Mouse (Mus musculus) regulatory T cell (primary cell): ENCODE data around the gene AC129217.1.

Experiments used
- in situ Hi-C: fragments of 300-600 bp; cut with MboI, MseI; formaldehyde crosslinking; loops from one replicate; pipeline ENCODE4 v1.15.1; 2025; ENCODE audit warnings: high pct_unique_total_duplicates

The AC129217.1 gene

DNA sequence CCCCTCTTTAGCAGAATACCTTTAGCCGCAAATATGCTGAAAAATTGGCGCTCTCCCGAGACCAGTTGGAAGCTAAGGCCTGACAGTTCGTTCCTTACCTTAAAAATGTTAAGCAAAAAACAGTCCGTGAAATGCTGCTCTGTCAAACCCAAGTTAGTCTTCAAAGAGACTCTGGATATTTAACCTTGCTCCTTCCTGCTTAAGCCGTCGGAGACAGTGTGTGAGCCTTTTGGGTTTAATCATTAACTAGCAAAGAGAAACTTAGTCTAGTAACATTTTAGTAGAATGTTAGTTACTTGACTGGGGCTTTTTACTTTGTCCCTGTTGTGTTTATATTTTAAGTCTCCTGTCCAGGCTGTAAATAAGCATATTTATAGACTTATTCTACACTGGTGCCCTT, 8.4 kb upstream of the AC129217.1 start:
- in situ Hi-C loops, result no loop called here

DNA sequence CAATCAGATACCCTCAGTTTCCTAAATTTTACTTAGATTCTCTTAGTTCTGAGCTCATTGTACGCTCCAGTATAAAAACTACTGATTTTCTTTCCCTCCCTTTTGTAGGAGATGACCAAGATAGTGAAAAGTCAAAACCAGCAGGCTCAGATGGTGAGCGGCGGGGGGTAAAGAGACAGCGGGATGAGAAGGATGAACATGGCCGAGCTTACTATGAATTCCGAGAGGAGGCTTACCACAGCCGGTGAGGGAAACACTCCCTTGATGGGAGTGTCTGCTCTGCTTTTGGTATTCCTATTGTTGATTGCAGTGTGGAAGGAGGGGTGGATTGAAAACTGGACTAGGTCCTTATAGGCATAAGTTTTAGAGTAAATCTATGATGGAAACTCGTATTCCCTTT, 6.9 kb upstream of the AC129217.1 start:
- in situ Hi-C loops, result no loop called here

DNA sequence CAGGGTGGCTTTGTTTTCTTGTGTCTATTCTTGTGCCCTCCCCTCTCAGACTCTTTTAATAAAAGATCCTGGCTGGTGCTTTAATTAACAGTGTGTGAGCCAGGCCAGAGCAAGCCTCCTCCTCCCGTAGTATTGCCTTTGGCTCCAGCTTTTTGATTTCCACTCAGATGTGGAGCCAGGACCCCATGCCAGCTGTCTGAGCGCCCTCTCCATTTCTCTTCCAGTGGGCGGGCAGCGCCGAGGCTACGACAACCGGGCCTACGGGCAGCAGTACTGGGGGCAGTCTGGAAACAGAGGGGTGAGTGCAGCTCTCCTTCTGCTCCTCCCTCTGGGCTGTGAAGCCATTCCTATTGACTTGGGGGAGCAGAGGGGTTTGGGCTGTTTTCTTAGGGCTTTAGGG, 1.1 kb downstream of the AC129217.1 start:
- in situ Hi-C loops, result loop anchor here (25.0 kb wide), 1 partner anchor 243 kb away; the partner anchor contains the start of gene Slc22a8

DNA sequence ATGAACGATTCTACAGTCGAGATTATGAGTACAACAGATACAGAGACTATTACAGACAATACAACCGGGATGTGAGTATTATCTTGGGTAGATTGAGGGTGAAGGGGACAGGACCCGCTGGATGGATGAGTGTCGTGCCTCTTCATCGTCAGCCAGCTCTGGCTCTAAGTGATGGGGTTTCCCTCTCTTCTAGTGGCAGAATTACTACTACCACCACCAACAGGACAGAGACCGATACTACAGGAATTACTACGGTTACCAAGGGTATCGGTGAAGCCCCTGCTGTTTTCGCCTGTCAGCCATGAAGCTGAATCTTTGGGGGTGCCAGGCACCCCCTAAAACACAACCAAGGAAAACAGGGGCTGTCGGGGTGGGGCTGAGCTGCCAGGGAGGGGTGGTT, 1.7 kb downstream of the AC129217.1 start:
- in situ Hi-C loops, result loop anchor here (25.0 kb wide), 1 partner anchor 244 kb away; the partner anchor contains the start of gene Slc22a8

DNA sequence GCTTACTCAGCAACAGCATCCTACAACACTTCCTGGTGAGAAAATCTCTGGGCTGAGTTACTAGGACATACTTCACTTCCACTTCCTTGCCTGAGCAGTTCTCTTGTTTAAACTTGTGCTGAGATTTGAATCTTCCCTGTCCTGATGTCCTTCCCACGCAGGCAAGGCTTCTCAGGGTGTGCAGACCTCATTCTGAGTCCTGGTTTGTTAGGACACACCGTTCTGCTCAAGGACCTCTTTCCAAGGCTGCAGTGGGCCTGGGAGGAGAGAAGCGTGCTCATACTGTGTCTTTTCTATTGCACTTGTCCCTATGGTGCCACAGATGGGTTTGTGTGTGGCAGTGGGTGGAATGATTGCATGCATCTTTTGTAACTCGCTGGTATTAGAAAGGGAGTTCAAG, 3.4 kb downstream of the AC129217.1 start:
- in situ Hi-C loops, result loop anchor here (25.0 kb wide), 1 partner anchor 246 kb away; the partner anchor contains the start of gene Slc22a8

DNA sequence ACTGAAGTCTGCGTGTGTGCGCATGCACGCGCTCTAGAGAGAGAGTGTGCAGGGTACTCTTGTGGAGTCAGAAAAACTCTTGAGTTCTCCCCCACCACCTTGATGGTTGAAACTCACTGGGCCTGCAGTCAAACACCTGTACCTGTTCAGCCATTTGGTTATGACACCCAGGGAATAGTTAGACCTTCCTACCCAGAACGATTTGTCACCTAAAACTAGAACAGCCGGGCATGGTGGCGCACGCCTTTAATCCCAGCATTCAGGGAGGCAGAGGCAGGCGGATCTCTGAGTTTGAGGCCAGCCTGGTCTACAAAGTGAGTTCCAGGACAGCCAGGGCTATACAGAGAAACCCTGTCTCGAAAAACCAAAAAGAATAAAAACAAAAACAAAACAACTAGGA, 6.8 kb downstream of the AC129217.1 start:
- in situ Hi-C loops, result loop anchor here (5.0 to 25.0 kb wide), 3 partner anchors 61 to 249 kb away; partner anchors contain the start of genes Ganab and Slc22a8

DNA sequence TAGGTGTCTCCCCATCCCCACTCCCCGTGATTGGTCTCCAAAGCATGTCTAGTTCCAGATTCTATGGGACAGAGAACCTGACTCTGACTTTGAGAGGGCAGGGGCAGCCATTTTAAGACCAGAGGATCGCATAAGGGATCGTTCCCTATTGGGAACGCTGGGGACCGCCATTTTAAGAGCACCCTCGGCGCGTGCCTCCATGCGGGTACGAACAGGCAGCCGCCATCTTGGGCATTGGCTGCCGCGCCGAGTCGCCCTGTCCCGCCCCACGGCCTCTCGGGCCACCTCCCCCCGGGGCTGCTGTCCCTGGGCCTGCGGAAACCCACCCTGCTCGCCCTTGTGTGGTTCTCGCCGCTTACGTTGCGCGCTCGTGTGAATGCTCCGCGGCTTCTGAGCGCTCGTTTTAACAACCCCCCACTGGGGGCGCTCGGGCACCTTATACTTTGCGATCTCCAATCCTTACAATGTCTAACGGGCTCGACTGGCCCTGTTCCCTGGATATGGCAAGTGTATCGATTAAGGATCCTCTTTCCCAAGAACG, 7.7 kb downstream of the AC129217.1 start, which contains the start of gene Bscl2:
TSS of gene Bscl2 (plus strand) at position 217 of the 541 bp plus-strand sequence.
- in situ Hi-C loops, result loop anchor here (5.0 to 25.0 kb wide), 3 partner anchors 60 to 250 kb away; partner anchors contain the start of genes Ganab and Slc22a8

DNA sequence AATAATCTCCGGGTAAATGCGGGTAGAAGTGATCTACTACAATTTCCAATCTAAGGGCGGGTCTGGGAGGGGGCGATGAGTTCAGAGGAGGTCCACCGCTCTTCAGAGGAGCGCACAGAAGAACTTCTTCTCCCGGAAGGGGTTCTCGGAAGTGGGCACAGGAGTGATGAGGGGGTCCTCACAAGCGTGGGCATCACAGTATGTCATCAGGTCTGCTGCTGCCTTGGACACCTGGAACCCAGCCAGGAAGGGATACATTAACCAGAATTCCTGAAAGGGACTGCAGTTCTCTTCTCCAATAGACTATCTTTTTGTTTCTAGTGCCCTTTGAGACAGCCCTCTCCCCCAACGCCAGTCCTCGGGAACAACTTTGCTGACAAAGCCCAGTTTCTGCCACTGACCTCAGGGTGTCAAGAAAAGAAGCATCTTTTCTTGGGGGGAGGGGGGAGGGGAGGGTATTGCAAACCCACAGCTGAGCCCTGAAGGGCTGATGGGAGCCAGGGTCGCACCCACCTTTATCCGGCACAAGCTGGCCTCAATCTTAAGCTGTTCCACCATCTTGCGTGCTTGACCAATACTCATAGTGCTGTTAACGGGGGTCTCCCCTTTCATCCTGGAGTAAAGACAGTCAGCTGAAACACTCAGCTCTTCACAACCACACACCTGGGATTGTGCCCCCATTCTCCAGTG, 8.6 kb downstream of the AC129217.1 start:
- in situ Hi-C loops, result loop anchor here (5.0 to 25.0 kb wide), 3 partner anchors 59 to 251 kb away; partner anchors contain the start of genes Ganab and Slc22a8

DNA sequence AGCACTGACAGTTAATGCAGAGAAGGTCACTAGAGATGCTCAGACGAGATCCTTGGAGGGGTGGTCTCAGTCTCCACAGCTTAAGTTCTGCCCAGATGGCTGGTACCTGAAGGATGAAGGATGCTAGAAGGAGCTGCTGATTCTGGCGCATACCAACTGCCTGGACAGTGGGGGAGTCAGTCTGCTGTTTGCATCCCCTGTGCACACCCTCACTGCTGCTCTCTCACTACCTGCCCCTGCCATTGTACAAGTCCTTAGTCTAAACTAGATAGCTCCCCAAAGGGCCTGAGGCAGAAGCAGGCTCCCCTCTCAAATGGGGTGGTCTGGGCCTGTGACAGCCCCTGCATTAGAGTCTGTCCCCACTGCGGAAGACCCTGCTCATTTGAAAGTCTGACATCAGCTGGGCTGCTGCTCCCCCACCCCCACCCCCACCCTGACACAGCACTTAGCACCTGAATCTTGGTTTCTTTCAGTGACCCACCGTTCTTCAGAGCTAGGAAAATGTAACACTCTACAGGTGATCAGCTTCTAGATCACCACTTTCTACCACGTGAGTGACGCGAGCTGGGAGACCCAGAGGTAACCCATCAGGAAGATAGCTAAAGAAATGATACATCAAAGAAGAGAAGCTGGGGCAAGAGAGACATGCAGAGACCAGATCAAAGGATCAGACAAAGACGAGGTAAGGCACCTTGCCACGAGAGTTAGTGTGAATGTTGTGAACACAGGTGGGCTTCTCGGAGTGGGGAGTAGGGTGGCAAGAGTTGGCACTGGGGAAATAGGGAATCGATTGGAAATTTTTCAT, 9.7 kb downstream of the AC129217.1 start, which contains the start of gene Gng3:
TSS of gene Gng3 (minus strand) at position 92 of the 805 bp plus-strand sequence.
- in situ Hi-C loops, result loop anchor here (5.0 to 25.0 kb wide), 3 partner anchors 58 to 252 kb away; partner anchors contain the start of genes Ganab and Slc22a8

DNA sequence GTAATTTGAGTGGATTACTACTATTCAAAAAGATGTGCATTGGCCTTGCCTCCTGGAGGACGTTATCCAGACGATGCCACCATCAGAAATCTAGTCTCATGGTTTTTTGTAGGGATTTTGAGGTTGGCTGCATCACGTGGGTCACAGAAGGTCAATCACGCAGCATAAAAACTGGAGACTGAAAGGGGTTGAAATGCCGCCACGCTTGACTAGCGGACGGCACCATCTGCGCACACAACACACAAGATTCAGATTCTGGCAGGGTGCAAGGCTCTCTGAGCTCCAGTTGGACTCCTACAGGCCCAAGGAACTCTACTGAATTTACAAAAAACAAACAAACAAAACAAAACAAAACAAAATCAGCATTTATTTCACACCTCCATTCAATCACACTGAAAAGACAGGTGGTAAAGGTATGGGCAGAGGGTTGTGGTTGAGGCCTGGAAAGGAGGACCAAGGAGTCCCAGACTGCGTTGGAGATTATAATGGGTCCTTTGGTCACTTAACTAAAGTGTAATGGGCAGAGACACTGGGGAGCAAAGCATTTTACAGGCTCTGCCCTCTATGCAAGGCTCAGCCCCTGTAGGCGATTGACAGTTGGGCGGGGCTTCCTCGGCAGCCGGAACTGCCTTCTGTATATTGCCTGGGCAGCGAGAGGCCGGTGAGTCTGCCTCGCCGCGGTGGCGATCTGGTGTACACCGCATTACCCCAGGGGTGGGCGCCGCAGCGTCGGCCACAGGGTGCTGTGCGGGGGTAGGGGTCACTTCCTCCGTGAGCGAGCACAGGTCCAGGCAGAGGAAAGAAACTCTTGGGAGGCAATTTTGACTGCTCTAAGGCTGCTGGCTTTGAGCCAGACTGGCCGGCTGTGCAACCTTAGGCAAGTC, 10.6 kb downstream of the AC129217.1 start:
- in situ Hi-C loops, result loop anchor here (5.0 to 25.0 kb wide), 3 partner anchors 57 to 253 kb away; partner anchors contain the start of genes Ganab and Slc22a8

DNA sequence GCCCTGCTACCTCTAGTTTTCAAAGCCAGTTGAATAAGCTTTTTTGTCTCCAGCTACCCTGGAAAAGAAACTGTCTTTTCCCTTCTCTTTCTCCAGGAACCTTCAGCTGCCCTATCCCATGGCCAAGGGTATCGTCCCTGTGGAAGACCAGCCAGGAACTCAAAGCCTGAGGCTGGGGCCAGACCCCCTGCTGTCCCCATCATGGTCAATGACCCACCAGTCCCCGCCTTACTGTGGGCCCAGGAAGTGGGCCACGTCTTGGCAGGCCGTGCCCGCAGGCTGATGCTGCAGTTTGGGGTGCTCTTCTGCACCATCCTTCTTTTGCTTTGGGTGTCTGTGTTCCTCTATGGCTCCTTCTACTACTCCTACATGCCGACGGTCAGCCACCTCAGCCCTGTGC, 11.4 kb downstream of the AC129217.1 start:
- in situ Hi-C loops, result loop anchor here (25.0 kb wide), 1 partner anchor 254 kb away; the partner anchor contains the start of gene Slc22a8

DNA sequence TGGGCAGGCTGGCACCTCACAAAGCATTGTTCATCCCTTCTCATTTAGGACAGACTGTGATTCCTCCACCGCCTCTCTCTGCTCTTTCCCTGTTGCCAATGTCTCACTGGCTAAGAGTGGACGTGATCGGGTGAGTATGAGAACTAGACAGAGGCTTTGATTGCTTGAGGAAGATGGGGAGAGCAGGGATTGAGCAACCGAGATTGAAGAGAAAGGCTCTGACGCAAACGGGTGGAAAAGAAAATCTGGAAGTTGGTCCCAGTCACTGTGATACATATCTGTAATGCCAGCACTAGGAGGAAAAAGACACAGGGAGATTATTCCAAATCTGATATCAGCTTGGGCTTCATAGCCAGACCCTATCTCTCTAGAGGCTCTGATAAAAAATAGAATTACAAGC, 13.4 kb downstream of the AC129217.1 start:
- in situ Hi-C loops, result loop anchor here (25.0 kb wide), 1 partner anchor 256 kb away; the partner anchor contains the start of gene Slc22a8

DNA sequence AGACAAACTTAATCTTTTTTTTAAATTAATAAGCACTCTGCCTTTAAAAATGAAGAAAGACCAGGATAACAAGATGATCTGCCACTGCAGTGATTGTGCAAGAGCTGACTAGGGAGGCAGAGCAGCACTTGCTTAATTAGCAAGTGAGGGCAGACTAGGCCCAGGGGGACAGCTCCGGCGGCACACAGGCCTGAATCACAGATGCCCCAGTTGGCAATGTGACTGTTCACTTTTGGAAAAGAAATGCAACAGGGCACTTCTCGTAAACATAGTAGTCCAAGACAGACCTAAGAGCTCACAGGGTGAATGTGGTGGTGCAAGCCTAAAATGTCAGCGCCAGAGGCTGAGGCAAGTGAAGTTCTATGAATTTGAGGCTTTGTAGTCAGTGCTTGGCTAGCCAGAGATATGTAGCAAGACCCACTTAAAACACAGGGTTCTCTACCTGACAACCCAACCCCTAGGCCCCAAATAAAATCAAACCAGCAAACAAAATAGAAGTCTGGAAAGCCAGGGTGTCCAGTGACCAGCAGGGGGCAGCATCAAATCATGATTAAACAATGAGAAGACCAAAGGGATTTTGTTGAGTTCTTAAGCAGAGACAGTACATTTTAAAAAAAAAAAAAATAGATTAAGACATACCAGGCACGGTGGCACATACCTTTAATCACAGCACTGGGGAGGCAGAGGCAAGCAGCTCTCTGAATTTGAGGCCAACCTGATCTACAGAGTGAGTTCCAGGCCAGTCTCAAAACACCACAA, 15.0 kb downstream of the AC129217.1 start:
- in situ Hi-C loops, result loop anchor here (5.0 to 25.0 kb wide), 2 partner anchors 257 to 268 kb away; partner anchors contain the start of gene Slc22a8

DNA sequence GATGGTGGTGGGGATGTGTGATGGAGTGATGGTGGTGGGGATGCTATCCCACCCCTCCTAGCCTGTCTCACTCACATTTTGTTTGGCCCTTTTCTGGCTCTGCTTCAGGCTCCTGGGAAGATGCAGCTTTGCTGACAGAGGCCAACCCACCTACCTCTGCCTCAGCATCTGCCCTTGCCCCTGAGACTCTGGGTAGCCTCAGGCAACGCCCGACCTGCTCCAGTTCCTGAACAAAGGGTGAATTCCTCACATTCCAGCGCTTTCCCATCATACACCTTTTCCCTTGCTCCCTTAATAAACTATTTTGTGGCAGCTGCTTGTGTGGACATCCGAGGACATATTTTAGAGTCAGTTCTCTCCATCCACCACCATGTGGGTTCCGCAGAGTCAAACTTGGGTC, 18.8 kb downstream of the AC129217.1 start:
- in situ Hi-C loops, result loop anchor here (5.0 to 25.0 kb wide), 2 partner anchors 261 to 264 kb away; partner anchors contain the start of gene Slc22a8

DNA sequence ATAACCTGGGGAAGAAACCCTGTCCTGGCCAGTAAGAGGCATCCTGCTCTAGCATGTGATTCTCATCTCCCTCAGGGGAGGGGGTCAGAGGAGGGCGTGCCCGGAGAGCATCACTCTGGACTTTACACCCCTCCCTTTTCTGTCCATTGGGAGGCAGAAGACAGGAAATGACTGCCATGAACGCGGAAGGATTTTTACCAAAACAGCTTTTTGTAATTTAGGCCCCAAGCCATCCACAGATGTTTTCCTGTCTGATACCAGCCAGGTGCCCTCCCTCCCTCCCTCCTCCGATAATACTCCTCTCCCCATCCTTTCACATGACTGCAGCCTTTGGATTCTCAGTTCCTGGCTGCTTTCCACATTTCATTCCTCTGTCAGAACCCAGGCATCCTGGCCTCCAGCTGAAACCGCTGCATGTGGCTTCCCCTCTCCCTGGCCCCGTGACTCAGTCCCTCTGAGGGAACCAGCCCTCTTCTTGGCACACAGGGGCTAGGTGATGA, 20.9 kb downstream of the AC129217.1 start, which contains the start of gene Lrrn4cl:
TSS of gene Lrrn4cl (plus strand) at position 367 of the 500 bp plus-strand sequence.
- in situ Hi-C loops, result no loop called here

DNA sequence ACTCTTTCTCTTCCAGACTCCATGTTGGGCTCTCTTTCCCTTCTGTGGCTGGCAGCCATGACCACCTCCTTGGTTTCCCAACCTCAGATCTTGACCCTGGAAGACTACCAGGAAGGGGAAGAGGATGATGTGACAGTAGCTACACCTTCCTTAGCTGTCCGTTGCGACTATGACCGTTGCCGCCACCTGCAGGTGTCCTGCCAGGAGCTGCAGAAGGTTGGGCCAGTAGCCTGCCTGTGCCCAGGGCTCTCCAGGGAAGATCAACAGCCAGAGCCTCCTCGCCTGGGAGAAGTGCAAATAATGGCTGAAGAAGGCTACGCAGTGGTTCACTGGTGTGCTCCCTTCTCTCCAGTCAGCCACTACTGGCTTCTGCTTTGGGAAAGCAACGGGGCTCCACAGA, 22.1 kb downstream of the AC129217.1 start:
- in situ Hi-C loops, result no loop called here

DNA sequence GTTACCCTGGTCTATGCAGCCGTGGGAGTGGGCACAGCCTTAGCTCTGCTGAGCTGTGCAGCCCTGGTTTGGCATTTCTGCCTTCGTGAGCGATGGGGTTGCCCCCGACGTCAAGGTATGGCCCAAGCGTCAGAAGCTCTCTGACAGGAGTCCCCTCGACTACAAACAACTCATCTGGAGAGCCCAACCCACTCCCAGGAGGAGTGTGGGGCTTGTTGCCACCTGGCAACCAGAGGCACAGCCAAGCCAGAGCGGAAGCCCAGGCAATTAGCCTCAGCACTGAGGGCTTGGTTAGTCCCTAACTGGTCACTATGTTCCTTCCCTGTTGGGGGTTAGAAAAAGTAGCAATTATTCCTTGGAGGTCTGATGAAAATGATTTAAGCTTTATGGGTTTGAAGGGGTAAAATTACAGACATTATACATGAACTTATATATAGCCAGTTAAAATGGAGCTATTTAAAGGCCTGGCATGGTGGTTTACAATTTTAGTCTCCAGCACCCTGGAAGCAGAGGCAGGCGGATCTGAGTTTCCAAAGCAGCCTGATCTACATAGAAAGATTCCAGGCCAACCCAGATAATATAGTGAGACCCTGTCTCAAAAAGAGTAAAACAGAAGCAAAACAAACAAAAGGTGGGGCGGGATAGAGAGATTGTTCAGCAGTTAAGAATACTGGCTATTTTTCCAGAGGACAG, 22.8 kb downstream of the AC129217.1 start:
- in situ Hi-C loops, result no loop called here

DNA sequence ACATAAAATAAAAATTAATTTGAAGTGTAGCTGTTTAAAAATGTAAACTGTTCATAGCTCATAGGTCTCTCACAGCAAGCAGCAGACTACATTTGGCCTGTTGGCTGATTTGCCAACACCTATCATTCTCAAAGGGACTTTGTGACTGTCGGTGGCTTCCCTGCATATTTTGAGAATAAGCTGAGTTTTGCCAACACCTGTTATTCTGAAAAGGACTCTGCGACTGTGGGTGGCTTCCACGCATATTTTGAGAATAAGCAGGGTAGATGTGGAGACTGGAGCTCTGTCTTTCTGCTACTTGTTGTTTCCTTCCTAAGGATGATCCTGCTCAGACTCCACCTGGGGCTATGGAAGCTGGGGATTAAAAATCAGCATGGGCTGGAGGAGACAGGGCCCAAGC, 23.5 kb downstream of the AC129217.1 start:
- in situ Hi-C loops, result no loop called here

DNA sequence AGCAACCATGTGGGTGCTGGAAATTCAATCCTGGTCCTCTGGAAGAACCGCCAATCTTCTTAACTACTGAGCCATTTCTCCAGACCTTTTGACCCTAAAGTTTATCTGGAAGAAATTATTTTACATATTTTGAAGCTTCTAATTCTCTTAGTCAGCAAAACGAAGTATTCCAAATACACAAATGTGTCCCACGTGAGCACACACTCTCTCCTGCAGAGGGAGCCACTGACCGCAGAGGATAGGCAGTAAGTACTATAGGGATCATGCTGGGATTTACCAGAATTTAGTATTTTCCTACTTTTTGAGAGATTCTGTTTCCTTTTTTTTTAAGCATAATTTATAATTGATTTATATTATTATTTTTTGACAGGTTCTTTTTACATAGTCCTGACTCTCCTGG, 28.1 kb downstream of the AC129217.1 start:
- in situ Hi-C loops, result no loop called here
